Mouse (Mus musculus) megakaryocyte, embryonic 14.5 days (primary cell): ENCODE measurements at regions not wholly inside any gene's neighbourhood (a gene's known extent, or its start where the extent isn't known, plus 50 kb on each side); places are given as distances from the start of the nearest gene placed in this dataset.

Experiments
- H3K27me3 ChIP-seq: replicated peaks from 2 replicates; pipeline ENCODE3; 2012; ENCODE audit warnings: inconsistent platforms
- H3K36me3 ChIP-seq: replicated peaks from 2 replicates; pipeline ENCODE3; 2012; ENCODE audit warnings: low read length, inconsistent platforms, mixed read lengths
- H3K4me1 ChIP-seq: 2 replicates; pipeline ENCODE4 v1.6.1; 2012; ENCODE audit warnings: inconsistent platforms
- H3K4me3 ChIP-seq: replicated peaks from 2 replicates; pipeline ENCODE3; 2012; ENCODE audit warnings: moderate library complexity, mild to moderate bottlenecking, inconsistent platforms
- H3K9me3 ChIP-seq: 2 replicates; pipeline ENCODE4 v1.6.1; 2012; ENCODE audit warnings: inconsistent platforms
- FLI1 ChIP-seq: IDR thresholded peaks from 2 replicates; pipeline ENCODE4 v1.6.1; 2012; ENCODE audit warnings: low read length, inconsistent platforms, mixed read lengths
- GATA1 ChIP-seq: IDR thresholded peaks from 3 replicates; pipeline ENCODE4 v1.6.1; 2012; ENCODE audit warnings: mixed read lengths, low read length, inconsistent platforms, borderline replicate concordance

DNA sequence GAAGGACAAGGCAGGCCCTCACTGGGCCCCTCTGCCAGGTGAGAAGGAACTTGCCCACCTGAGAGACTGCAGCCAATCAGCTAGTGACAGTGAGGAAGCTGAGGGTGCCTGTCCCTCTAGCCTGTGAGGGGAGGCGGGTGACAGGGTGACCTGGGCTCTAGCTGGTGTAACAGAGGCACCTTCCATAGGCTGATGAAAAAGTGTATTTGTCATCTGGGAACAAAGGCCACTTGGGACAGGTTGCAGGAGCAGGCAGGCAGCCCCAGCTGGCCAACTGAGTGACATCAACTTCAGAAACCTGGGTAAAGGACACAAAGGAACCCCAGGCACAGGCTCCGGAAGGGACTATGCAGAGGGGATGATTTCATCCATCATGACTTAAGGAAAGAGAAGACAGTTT lies 63.0 kb upstream of the Zfp637 start:
- peaks cover 4% of the 10 kb centered on the region; the same call in 1 of the 2 replicates for H3K4me1 ChIP-seq
- H3K36me3 ChIP-seq = no peaks in the 10 kb centered on the region
- TF ChIP-seq FLI1 (no peak), GATA1 (no peak)
- H3K4me3 ChIP-seq = no peak overlapping the region
- H3K9me3 ChIP-seq = no peaks in the 10 kb centered on the region
- peaks cover 32% of the 10 kb centered on the region for H3K27me3 ChIP-seq

- Histone ChIP-seq H3K27me3 (peaks cover 32% of the 10 kb centered on the region), H3K36me3 (no peaks in the 10 kb centered on the region), H3K4me1 (peaks cover 4% of the 10 kb centered on the region; the same call in 1 of the 2 replicates), H3K4me3 (no peak overlapping the region), H3K9me3 (no peaks in the 10 kb centered on the region)
- TF ChIP-seq GATA1 = no peak
- no peak for TF ChIP-seq FLI1
Observed at GRCm38 (mm10) chr6:117778481-117778880, 62.5 kb upstream of the Zfp637 start.

DNA sequence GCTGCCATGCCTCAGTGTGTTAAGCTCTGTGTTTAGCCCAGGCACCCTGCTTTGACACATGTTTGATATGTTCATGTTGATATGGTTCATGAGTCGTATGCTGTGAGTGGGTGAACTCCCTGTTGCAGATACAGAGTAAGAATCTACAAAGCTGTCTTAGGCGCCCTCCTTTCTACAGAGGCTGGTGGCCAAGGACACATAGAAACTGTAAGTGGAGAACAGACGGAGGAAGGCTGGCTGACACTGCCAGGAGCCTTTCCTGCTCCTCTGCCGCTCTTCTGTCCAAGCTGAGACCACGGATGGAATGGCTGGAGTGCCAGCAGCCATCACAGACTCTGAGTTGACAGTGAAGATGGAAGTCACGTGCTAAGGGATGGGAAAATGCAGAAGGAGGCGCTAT lies 62.0 kb upstream of the Zfp637 start:
- TF ChIP-seq FLI1 (no peak), GATA1 (no peak)
- Histone ChIP-seq H3K4me1 (peaks cover 4% of the 10 kb centered on the region; the same call in 1 of the 2 replicates), H3K9me3 (no peaks in the 10 kb centered on the region), H3K36me3 (no peaks in the 10 kb centered on the region), H3K27me3 (peaks cover 32% of the 10 kb centered on the region), H3K4me3 (no peak overlapping the region)

DNA sequence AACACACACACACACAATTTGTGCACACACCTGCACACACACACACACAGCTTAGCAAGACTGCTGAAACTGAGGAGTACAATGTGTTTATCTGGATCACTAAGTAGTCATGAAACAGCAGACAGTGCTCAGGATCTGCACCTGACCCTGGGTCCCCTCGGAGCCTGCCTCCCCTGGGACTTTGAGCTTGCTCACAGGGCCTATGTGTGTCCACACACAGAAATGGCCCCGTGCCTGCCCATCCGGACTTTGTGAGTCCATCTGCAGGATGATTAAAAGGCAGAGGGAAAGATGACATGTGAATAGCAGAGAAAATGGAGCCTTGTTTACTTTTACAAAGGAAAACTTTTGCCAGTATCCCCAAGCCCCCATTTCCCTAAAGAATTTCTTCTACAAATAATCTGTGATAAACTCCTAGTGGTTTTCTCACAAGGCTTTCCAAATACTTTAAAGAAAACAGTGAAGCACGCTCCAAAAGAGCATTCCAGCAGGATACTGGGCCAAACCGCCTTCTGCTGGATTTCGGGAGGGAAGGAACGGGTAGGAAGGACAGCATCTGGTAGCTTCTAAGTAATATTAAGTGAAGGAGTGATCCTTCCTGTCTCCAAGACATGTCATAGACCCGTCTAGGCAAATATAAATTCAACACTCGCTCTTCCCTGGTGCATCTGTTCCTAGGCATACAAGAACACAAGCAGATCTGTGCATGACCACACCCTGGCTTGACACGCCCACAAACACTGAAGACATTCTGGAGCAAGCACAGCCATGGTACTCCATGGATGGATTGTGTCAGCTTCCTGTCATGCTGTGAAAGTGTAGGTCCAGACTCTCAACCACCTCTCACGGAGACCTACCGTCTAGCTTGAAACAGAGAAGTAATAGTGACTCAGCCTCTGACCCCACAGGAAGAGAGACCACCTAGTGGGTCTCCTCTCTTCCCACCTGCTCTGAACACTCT lies 52.1 kb upstream of the Zfp637 start:
- H3K9me3 ChIP-seq = peaks cover 14% of the 10 kb centered on the region
- H3K4me1 ChIP-seq = no peaks in the 10 kb centered on the region
- peaks cover 2% of the 10 kb centered on the region for H3K27me3 ChIP-seq
- no peak for TF ChIP-seq GATA1
- no peak for TF ChIP-seq FLI1
- H3K36me3 ChIP-seq = no peaks in the 10 kb centered on the region
- H3K4me3 ChIP-seq = no peak overlapping the region

- no peak overlapping the region for H3K4me3 ChIP-seq
- peaks cover 8% of the 10 kb centered on the region for H3K9me3 ChIP-seq
- no peak for TF ChIP-seq GATA1
- TF ChIP-seq FLI1 = no peak
- H3K4me1 ChIP-seq = no peaks in the 10 kb centered on the region
- no peaks in the 10 kb centered on the region for H3K27me3 ChIP-seq
- no peaks in the 10 kb centered on the region for H3K36me3 ChIP-seq
Observed at GRCm38 (mm10) chr6:117790581-117790980, 50.4 kb upstream of the Zfp637 start.
